Mouse (Mus musculus): ENCODE results near the gene Vps53. TPM values are rescaled to one million over a fixed set of nuclear protein-coding genes. Genes with fewer than 3 reads are reported as not detected.

The Vps53 gene
- total and polyA plus RNA-seq, 2 experiments: 18.9 to 22.4 TPM

GRCm38 (mm10) chr11:76201761-76202674 is 22.6 kb upstream of the Vps53 start:
- TF ChIP-seq POLR2A (IDR thresholded peaks at IDR 0.05; ENCODE audit: extremely low read depth, insufficient read depth, low read length) (0 out of 2 replicates have a peak, but pooled peaks have one; percentile 17), CTCF (IDR thresholded peaks at IDR 0.05; ENCODE audit: low read depth, low read length) (no peak)
- H3K27ac ChIP-seq (replicated peaks; ENCODE audit: insufficient read depth, low read depth, low read length): no peak overlapping the region; the same call in 1 of the 2 replicates

GRCm38 (mm10) chr11:76196977-76197469 is 17.6 kb upstream of the Vps53 start:
- DNase-seq (ENCODE audit: extremely low read depth, low read depth, low spot score): no peak
- TF ChIP-seq CTCF (IDR thresholded peaks at IDR 0.05; ENCODE audit: low read depth, low read length): no peak
- no peak for TF ChIP-seq POLR2A (IDR thresholded peaks at IDR 0.05; ENCODE audit: extremely low read depth, insufficient read depth, low read length)
- WGBS: 76% methylated on average over 8 of the region's 8 CpGs

More at GRCm38 (mm10) chr11:76201761-76202674, 22.6 kb upstream of the Vps53 start:
- under 1% methylated on average over 90 of the region's 90 CpGs for WGBS
- peak overlapping the region; percentile 74 for H3K9ac ChIP-seq (ENCODE audit: low read depth, low read length)
- DNase-seq (ENCODE audit: extremely low read depth, low read depth, low spot score): peak; percentile 24
- no peaks in the 10 kb centered on the region for H3K36me3 ChIP-seq (ENCODE audit: control insufficient read depth, insufficient read depth, low read length)
- peaks cover 4% of the 10 kb centered on the region; the same call in 1 of the 2 replicates for H3K27me3 ChIP-seq (ENCODE audit: control insufficient read depth, insufficient read depth, low read length)
- no peaks in the 10 kb centered on the region for H3K79me2 ChIP-seq (ENCODE audit: control insufficient read depth, insufficient read depth, low read length)
- H3K4me1 ChIP-seq (ENCODE audit: control insufficient read depth, insufficient read depth, low read length): peaks cover 3% of the 10 kb centered on the region; the same call in 1 of the 2 replicates
- H3K4me3 ChIP-seq (ENCODE audit: insufficient read depth, low read depth, low read length): peak overlapping the region; percentile 66

GRCm38 (mm10) chr11:76196275-76196976 is 17.0 kb upstream of the Vps53 start:
- TF ChIP-seq CTCF (IDR thresholded peaks at IDR 0.05; ENCODE audit: low read depth, low read length) (no peak), POLR2A (IDR thresholded peaks at IDR 0.05; ENCODE audit: extremely low read depth, insufficient read depth, low read length) (no peak)
- no peak for DNase-seq (ENCODE audit: extremely low read depth, low read depth, low spot score)
- Histone ChIP-seq H3K36me3 (ENCODE audit: control insufficient read depth, insufficient read depth, low read length) (no peaks in the 10 kb centered on the region), H3K9ac (ENCODE audit: low read depth, low read length) (no peak overlapping the region), H3K27me3 (ENCODE audit: control insufficient read depth, insufficient read depth, low read length) (no peaks in the 10 kb centered on the region), H3K4me1 (ENCODE audit: control insufficient read depth, insufficient read depth, low read length) (no peaks in the 10 kb centered on the region), H3K79me2 (ENCODE audit: control insufficient read depth, insufficient read depth, low read length) (no peaks in the 10 kb centered on the region; the same call in 1 of the 2 replicates), H3K27ac (replicated peaks; ENCODE audit: insufficient read depth, low read depth, low read length) (no peak overlapping the region), H3K4me3 (ENCODE audit: insufficient read depth, low read depth, low read length) (no peak overlapping the region)
- WGBS: 60% methylated on average over 8 of the region's 8 CpGs

More at GRCm38 (mm10) chr11:76196977-76197469, 17.6 kb upstream of the Vps53 start:
- H3K79me2 ChIP-seq (ENCODE audit: control insufficient read depth, insufficient read depth, low read length): no peaks in the 10 kb centered on the region
- no peaks in the 10 kb centered on the region for H3K27me3 ChIP-seq (ENCODE audit: control insufficient read depth, insufficient read depth, low read length)
- H3K9ac ChIP-seq (ENCODE audit: low read depth, low read length): no peak overlapping the region
- no peaks in the 10 kb centered on the region for H3K36me3 ChIP-seq (ENCODE audit: control insufficient read depth, insufficient read depth, low read length)
- H3K4me1 ChIP-seq (ENCODE audit: control insufficient read depth, insufficient read depth, low read length): no peaks in the 10 kb centered on the region
- no peak overlapping the region for H3K4me3 ChIP-seq (ENCODE audit: insufficient read depth, low read depth, low read length)
- H3K27ac ChIP-seq (replicated peaks; ENCODE audit: insufficient read depth, low read depth, low read length): no peak overlapping the region

GRCm38 (mm10) chr11:76186908-76187307 is 7.5 kb upstream of the Vps53 start:
- TF ChIP-seq CTCF (IDR thresholded peaks at IDR 0.05; ENCODE audit: low read depth, low read length) (no peak), POLR2A (IDR thresholded peaks at IDR 0.05; ENCODE audit: extremely low read depth, insufficient read depth, low read length) (no peak)
- Histone ChIP-seq H3K4me3 (ENCODE audit: insufficient read depth, low read depth, low read length) (no peak overlapping the region), H3K36me3 (ENCODE audit: control insufficient read depth, insufficient read depth, low read length) (no peaks in the 10 kb centered on the region), H3K9ac (ENCODE audit: low read depth, low read length) (no peak overlapping the region), H3K27ac (replicated peaks; ENCODE audit: insufficient read depth, low read depth, low read length) (no peak overlapping the region), H3K79me2 (ENCODE audit: control insufficient read depth, insufficient read depth, low read length) (no peaks in the 10 kb centered on the region; the same call in 1 of the 2 replicates), H3K27me3 (ENCODE audit: control insufficient read depth, insufficient read depth, low read length) (no peaks in the 10 kb centered on the region), H3K4me1 (ENCODE audit: control insufficient read depth, insufficient read depth, low read length) (no peaks in the 10 kb centered on the region)
- DNase-seq (ENCODE audit: extremely low read depth, low read depth, low spot score): no peak
- 92% methylated on average over 6 of the region's 6 CpGs for WGBS

- DNase-seq (ENCODE audit: extremely low read depth, low read depth, low spot score): no peak
- Histone ChIP-seq H3K9ac (ENCODE audit: low read depth, low read length) (no peak overlapping the region), H3K27me3 (ENCODE audit: control insufficient read depth, insufficient read depth, low read length) (no peaks in the 10 kb centered on the region), H3K4me1 (ENCODE audit: control insufficient read depth, insufficient read depth, low read length) (peaks cover 2% of the 10 kb centered on the region; the same call in 1 of the 2 replicates), H3K27ac (replicated peaks; ENCODE audit: insufficient read depth, low read depth, low read length) (no peak overlapping the region), H3K4me3 (ENCODE audit: insufficient read depth, low read depth, low read length) (no peak overlapping the region), H3K79me2 (ENCODE audit: control insufficient read depth, insufficient read depth, low read length) (no peaks in the 10 kb centered on the region; the same call in 1 of the 2 replicates), H3K36me3 (ENCODE audit: control insufficient read depth, insufficient read depth, low read length) (no peaks in the 10 kb centered on the region)
- WGBS: 91% methylated on average over 4 of the region's 4 CpGs
- no peak for TF ChIP-seq CTCF (IDR thresholded peaks at IDR 0.05; ENCODE audit: low read depth, low read length)
- no peak for TF ChIP-seq POLR2A (IDR thresholded peaks at IDR 0.05; ENCODE audit: extremely low read depth, insufficient read depth, low read length)
Measured at GRCm38 (mm10) chr11:76183745-76184144, 4.3 kb upstream of the Vps53 start.
